Mouse (Mus musculus) macrophage (primary cell): ENCODE data around the gene Itga2b. TPM values are rescaled to one million over a fixed set of nuclear protein-coding genes. Genes with fewer than 3 reads are reported as not detected.

Source experiments
- H3K27ac ChIP-seq: fragments of 350-480 bp; formaldehyde crosslinking; 2 replicates; pipeline ENCODE4 v1.9.0; 2021
- H3K36me3 ChIP-seq: fragments of 350-480 bp; formaldehyde crosslinking; 2 replicates; pipeline ENCODE4 v1.9.0; 2021; ENCODE audit errors: inconsistent target
- H3K4me3 ChIP-seq: fragments of 350-480 bp; formaldehyde crosslinking; 2 replicates; pipeline ENCODE4 v1.9.0; 2021; ENCODE audit errors: inconsistent target
- H3K79me2 ChIP-seq: fragments of 350-480 bp; formaldehyde crosslinking; 2 replicates; pipeline ENCODE4 v1.9.0; 2021; ENCODE audit errors: inconsistent target
- WGBS: methylation state at CpG from one replicate; pipeline ENCODE4 v1.1.7; 2026; ENCODE audit warnings: inconsistent platforms; ENCODE audit not compliant: missing documents; 5-methylcytosine and 5-hydroxymethylcytosine counted together
- polyA plus RNA-seq: library from polyadenylated mRNA; stranded (reverse); fragments of 250-400 nt; gene quantifications from 3 replicates; pipeline ENCODE4 v1.2.4, GENCODE M21; 2018; ENCODE audit warnings: inconsistent platforms

The Itga2b gene
- polyA plus RNA-seq, 1 experiment from 2014 or later = 0.90 TPM

DNA sequence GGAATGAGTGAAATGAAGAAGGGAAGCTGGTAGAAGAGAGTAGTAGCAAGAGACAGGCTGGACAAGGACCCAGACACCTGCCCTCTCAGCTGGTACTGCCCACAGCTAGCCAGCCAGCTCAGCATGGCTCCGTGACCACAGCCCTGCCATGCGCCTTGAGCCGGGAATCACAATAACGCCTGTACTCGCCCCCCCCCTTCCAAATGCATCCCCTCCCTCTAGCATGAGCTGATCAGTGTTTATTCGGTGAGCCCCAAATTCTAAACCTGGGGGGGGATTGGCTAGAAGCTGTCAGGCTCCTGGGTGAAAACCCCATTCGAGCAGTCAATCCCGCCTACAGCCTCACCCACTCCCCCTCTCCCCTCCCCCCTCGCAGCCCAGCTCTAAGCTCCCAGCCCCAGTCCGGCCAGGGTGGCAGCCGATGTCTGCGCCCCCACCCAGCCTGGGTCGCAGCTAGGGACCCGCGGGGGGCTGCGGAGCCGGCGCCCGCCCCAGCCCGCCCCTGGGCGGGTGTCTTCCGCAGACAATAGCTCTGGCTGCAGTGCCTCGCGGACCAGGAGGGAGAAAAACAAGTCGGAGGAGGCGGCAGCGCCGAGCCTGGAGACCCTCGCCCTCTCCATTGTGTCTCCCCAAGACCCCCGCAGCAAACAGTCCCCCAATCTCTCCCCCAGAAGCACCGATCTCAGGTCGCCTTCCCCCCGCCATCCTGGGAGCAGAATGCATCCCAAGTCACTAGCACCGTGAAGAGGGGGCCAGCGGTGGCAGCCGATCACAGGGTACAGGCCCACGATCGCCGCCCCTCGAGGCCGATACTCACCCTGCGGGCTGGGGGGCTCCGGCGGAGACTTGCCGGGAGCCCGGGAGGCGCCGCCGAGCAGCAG, 23.1 kb downstream of the Itga2b start:
- Histone ChIP-seq H3K36me3 (no peaks in the 10 kb centered on the region), H3K79me2 (no peaks in the 10 kb centered on the region), H3K27ac (no peak overlapping the region), H3K4me3 (no peak overlapping the region)
- 2% methylated on average over 36 of the region's 49 CpGs for WGBS

DNA sequence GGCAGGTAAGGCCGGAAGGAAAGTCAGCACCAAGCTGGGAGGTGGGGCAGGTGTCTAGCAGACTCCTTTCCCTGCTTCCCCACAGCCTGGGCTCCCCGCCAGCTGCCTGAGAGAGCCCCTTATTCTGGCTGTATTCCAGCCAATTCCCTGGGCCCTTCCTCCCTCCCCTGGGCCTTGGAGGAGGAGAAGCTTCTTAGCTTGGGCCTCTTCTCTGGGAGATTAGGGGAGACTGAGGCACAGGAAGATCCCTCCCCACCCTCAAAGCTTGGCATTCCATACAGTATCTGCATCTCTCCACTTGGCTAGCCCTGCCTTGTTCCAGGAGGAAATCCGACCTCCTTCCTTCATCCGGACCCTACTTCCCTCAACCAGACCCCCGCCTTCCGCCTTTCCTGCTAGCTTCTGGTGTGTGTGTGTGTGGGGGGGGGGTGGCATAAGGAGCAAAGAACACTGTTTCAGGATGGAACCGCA, 24.0 kb downstream of the Itga2b start:
- H3K4me3 ChIP-seq = no peak overlapping the region
- no peaks in the 10 kb centered on the region for H3K36me3 ChIP-seq
- no peak overlapping the region for H3K27ac ChIP-seq
- H3K79me2 ChIP-seq = no peaks in the 10 kb centered on the region
- 60% methylated on average over 7 of the region's 7 CpGs for WGBS

DNA sequence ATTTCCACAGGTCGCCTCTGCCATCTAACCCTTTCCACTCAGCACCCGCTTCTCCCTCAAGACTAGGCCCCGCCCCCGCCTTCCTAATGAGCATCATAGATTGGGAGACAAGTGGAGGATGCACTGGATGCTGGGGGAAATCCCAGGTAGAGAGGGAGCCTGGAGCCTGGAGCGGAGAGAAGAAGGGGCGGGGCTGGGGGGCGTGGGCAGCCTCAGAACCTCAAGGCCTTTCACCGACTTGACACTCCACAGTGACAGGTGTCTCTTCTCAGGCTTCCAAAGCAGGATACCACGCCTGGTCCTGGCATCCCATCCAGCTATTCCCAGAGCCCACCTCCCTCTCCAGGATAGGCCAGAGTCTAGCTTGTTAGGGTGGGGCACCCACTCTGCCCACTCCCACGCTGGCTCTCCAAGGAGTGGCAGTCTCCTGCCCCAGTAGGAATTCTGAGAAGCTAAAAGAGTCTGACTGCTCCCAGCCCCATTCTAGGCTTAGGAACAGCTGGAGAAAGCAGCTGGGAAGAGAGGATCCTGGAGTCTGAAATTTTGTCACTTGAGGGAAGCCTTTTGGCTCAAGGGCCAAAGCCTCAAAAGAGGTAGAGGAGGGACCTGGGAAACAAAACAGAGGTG, 24.5 kb downstream of the Itga2b start:
- no peaks in the 10 kb centered on the region for H3K79me2 ChIP-seq
- H3K4me3 ChIP-seq = no peak overlapping the region
- H3K36me3 ChIP-seq = no peaks in the 10 kb centered on the region
- 91% methylated on average over 10 of the region's 10 CpGs for WGBS
- H3K27ac ChIP-seq = no peak overlapping the region

DNA sequence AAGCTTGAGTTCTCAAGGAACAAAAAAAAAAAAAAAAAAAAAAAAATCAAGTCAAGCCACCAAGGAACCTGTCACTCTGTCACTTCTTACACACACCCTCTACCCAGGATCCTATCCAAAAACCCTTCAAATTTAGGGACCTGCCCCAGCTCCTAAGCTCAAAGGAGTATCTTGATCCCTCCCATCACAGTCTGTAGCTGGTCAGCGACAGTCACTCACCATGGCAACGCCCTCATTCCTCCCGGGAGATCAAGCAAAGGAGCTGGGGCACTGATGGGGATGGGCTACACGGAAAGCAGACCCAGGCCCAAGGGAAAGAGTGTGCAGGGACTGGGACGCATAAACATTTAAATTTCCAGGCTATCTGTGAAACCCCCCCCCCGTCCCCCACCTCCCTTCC, 25.1 kb downstream of the Itga2b start:
- H3K27ac ChIP-seq = no peak overlapping the region
- no peaks in the 10 kb centered on the region for H3K36me3 ChIP-seq
- 89% methylated on average over 6 of the region's 6 CpGs for WGBS
- H3K4me3 ChIP-seq = no peak overlapping the region
- no peaks in the 10 kb centered on the region for H3K79me2 ChIP-seq

DNA sequence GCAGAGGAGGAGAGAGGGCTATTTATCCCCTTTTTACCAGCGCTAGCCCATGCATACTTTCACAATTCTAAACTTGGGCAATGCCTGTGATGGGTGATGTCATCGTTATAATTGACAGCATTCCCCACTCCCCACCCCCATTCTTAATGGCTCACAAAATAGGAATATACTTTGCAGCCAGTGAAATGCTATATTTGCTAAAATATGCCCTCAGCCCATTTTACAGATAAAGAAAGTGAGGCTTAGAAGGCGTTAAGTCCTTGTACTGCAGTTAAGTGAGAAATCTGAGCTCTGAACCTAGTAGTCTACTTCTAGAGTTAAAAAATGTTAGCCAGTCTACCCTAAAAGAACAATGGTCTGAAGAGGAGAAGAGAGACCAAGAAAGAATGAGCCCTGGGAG, 25.6 kb downstream of the Itga2b start:
- WGBS = 70% methylated on average over 3 of the region's 3 CpGs
- no peak overlapping the region for H3K27ac ChIP-seq
- H3K79me2 ChIP-seq = no peaks in the 10 kb centered on the region
- no peak overlapping the region for H3K4me3 ChIP-seq
- H3K36me3 ChIP-seq = no peaks in the 10 kb centered on the region

DNA sequence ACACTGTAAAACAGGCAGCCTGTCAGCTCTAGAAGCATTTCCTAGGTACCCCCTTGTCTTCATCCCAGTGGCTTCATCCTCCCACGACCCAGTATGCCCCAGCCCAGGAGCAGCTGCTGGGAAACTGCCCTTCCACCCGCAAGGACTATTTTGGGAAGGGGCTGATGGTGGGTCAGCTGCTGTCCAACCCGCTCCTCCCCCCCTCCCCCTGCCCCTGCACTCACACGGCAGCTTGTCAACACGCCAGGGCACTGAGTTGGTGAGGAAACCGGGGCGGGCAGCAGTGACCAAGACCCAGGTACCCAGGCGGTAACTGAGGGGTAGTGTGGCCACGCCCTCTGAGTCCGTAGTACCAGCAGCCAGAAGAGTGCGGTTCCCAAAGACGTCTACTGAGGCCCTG, 26.2 kb downstream of the Itga2b start:
- H3K36me3 ChIP-seq = no peaks in the 10 kb centered on the region
- H3K4me3 ChIP-seq = no peak overlapping the region
- WGBS = 86% methylated on average over 11 of the region's 12 CpGs
- H3K27ac ChIP-seq = no peak overlapping the region
- no peaks in the 10 kb centered on the region for H3K79me2 ChIP-seq

DNA sequence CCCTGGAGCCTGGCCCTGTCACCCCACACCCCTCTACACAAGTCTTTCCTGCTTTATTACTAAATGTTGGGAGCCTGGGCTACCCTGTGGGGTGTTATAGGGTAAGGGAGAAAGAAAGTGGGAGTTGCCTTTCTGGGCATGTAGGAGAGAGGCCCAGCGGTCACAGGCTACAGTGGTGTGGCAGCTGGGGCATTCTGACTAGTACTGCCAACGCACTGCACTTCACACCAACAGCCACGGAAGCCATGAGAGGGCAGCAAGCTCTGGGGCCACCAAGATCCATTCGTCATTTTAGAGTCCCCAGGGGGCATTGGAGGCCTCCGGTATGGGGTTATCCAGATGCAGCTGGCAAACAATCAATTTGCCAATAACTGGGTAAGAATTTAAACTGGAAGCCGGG, 27.8 kb downstream of the Itga2b start:
- Histone ChIP-seq H3K36me3 (no peaks in the 10 kb centered on the region), H3K4me3 (no peak overlapping the region), H3K79me2 (no peaks in the 10 kb centered on the region), H3K27ac (no peak overlapping the region)
- 92% methylated on average over 6 of the region's 6 CpGs for WGBS

DNA sequence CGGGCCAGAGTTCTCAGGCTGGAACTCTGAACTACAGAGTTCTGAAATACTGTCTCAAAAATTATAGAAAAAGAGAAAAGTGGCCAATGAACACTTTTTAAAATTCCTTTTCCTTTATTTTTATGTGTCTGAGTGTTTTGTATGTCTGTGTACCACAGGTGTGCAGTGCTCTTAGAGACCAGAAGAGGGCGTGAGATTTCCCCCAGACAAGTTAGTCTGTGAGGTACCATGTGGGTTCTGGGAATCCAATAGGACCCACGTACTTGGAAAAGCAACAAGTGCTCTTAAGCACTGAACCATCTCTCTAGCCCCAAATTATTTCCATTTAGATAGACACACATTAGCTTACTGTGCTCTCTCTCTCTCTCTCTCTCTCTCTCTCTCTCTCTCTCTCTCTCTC, 28.5 kb downstream of the Itga2b start:
- Histone ChIP-seq H3K4me3 (no peak overlapping the region), H3K79me2 (no peaks in the 10 kb centered on the region), H3K27ac (no peak overlapping the region), H3K36me3 (peaks cover 2% of the 10 kb centered on the region)
- 89% methylated on average over 3 of the region's 3 CpGs for whole genome bisulfite sequencing

DNA sequence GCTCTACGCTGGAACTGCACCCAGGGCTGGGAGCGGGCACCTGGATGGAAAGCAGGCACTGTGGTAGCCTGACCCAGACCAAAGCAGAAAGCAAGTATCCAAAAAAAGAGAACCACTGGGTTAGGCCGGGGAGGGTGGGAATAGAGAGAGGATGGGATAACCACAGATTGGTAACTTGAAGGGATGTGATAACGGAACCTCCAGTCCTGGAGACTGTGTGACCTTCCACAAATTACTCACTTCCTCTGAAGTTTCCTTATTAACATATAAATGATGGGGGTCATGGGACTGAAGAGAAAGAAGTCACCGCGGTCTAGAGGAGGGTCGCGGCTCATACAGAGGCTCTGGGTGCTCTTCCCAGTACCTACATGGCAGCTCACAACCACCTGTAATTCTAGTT, 29.7 kb downstream of the Itga2b start:
- H3K27ac ChIP-seq = no peak overlapping the region
- peaks cover 2% of the 10 kb centered on the region; the same call in 1 of the 2 replicates for H3K79me2 ChIP-seq
- H3K4me3 ChIP-seq = no peak overlapping the region
- H3K36me3 ChIP-seq = peaks cover 14% of the 10 kb centered on the region
- whole genome bisulfite sequencing = 76% methylated on average over 7 of the region's 8 CpGs

DNA sequence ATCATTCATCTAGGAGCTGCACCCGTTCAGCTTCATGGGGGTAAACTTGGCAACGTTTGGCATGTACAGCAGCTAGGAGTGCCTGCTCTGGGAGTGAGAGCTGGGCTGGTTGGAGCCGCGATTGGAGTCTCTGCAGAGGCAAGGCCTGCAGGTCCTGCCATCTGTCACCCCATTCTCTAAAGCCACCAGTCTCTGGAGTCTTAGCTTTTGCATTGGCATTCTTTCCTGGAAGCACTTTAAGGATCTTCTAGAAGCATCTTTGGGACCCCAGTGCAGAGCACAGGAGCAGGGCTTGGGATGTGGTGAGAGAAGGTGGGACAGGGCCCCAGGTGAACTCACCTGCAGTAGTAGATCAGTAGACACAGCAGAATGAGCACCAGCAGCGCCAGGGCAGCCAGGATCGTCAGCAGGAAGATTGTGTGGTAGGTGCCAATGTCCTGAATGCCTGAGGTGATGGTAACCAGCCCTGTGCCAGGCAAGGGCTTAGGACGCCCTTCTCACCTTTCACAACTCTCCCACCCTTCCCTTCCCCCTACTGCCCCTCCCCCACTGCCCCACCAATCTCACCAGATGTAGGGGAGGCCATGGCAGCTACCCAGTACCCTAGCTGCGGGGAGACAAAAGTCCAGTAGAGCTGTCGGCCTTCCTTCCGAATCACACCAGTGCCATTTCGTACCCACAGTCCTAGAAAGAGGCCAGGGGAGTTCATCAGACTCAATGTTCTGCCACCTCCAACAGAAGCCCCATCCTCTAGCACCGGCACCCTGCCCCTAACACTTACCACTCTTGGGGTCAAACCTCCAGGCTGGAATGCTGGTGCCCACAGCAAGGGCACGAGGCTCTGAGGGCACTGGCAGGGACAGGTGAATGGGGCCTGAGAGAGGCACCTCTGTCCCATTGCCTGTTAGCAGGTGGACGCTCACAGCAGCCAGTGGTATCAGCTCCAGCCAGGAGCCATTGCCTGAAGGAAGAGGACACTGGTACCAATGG, 30.5 kb downstream of the Itga2b start:
- H3K79me2 ChIP-seq = peaks cover 11% of the 10 kb centered on the region
- no peak overlapping the region for H3K27ac ChIP-seq
- peaks cover 21% of the 10 kb centered on the region for H3K36me3 ChIP-seq
- H3K4me3 ChIP-seq = no peak overlapping the region
- WGBS = 90% methylated on average over 13 of the region's 14 CpGs

DNA sequence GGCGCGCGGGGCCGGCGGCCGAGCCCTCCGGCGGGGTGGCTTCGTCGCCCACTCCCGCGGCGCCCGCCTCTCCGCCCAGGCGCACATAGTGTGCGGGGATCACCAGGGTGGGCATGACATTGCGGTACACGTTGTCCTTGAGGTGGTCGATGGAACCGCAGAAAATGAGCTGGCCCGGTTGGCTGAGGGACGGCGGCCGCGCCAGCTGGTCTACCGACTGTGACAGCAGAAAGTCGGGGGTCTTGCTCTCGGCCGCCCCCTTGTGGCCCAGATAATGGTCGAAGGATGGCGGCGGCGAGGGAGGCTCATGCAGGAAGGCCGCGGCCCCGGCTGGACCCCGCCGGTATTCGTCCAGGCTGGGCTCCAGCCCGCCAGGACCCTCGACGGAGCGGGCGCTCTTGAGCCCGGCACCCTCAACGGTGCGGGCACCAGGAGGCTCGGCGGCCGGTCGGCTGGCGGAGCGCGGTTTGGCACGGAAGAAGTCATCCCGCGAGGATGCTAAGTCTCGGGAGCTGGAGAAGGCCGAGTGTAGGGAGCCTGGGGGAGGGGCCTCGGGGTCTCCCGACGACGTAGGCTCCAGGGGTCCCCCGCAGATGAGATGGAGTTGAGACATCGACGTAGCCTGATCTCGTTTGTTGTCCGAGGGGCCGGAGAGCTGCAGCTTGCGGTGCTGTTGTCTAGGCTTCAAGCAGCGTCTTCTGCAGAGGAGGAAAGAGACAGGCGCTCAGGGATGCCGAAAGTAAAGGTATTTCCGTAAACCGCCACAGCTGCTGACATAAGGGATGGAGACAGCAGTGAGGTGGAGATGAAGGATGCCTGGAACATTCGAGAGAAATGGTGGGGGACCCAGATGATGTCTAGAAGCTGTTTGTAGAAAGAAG, 31.5 kb downstream of the Itga2b start:
- no peak overlapping the region for H3K4me3 ChIP-seq
- peaks cover 31% of the 10 kb centered on the region for H3K36me3 ChIP-seq
- 38% methylated on average over 77 of the region's 77 CpGs for WGBS
- no peak overlapping the region for H3K27ac ChIP-seq
- H3K79me2 ChIP-seq = peaks cover 20% of the 10 kb centered on the region

DNA sequence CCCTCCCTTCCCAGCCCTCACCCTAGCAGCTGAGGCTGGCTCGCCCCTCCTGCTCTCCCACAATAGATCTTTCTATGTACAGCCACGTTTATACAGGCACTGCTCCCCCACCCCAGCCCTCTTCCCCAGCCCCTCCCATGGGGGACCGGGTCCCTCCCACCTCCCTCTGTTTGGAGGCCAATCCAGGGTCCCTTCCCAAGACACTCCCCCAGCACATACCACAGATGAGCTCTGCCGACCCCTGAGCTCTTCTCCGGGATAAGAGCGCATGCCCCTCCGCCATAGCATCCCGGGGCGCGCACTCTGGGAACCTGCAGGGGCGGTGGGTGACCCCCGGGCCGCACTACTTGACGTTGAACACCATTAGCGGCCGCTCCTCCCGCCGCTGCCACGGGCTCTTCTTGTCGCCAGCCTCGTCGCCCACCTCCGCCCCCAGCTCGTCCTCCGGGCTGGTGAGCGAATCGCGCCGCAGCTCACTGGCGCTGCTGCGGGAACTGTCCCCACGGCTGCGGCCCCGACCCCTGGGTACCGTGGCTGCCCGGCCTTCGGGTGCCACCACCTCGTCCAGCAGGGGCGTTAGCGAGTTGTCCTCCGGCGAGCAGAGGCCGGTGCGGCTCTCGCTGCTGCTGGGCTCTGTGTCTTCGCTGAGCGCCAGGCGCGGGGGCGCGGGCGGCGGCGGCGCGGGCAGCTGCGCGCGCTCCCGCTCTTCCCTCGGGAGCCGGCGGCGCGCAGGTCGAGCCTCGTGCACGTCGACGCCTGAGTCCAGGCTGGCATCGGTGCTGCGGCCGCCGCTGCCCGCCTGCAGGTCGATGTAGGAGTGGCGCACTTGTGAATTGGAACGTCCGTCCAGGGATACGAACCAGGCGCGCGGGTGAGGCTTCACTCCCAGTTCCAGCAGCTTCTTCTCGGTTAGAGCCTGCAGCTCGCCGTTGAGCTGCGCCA, 32.5 kb downstream of the Itga2b start:
- H3K27ac ChIP-seq = no peak overlapping the region
- H3K36me3 ChIP-seq = peaks cover 37% of the 10 kb centered on the region
- 41% methylated on average over 80 of the region's 87 CpGs for WGBS
- peaks cover 31% of the 10 kb centered on the region for H3K79me2 ChIP-seq
- H3K4me3 ChIP-seq = no peak overlapping the region

DNA sequence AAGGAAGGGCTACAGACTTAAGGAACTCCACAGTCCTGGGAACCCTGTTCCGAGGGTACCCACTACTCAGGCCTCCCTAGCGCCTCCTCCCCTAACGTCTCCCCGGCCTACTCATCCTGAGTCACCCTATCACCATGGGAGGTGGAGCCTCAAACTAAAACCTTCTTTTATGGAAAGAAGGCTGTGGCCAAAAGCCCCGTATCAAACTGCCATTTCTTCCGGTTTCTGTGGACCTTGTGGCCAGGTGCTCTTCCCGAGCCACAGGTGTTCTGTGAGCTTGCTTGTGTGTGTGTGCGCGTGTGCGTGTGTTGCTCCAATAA, 33.5 kb downstream of the Itga2b start:
- 80% methylated on average over 10 of the region's 10 CpGs for WGBS
- Histone ChIP-seq H3K4me3 (no peak overlapping the region), H3K27ac (no peak overlapping the region), H3K79me2 (peaks cover 40% of the 10 kb centered on the region), H3K36me3 (peaks cover 37% of the 10 kb centered on the region)
